Mouse (Mus musculus) megakaryocyte, adult 5-6 weeks (primary cell): Measurements from ENCODE around the gene Arl4d. TPM values are rescaled to one million over a fixed set of nuclear protein-coding genes. Genes with fewer than 3 reads are reported as not detected.
A peak's percentile ranks its signal among the peaks of the same experiment; 100 is the strongest.
"Not testable (repeated sequence)": the region's sequence is repeated elsewhere in the genome, so short reads cannot be mapped to it uniquely, and the experiment has no call there.

Experiments
- ATAC-seq: 2 replicates; pipeline ENCODE4 v1.8.0; 2016; ENCODE audit warnings: mild to moderate bottlenecking, inconsistent platforms; ENCODE audit not compliant: poor library complexity, severe bottlenecking
- total RNA-seq, 2 experiments: library from RNA; stranded (forward) in 1 of 2; stranded (reverse) in 1 of 2; fragments of 153-499, 151-499 nt in 1 of 2; fragments of 221-1000, 200-1000 nt in 1 of 2; gene quantifications; 2 replicates each; pipeline versions ENCODE4 v1.2.3 to v1.2.4; 2015 to 2017

Arl4d gene
- total RNA-seq, 2 experiments from 2014 or later, result 1.7 to 2.1 TPM

DNA sequence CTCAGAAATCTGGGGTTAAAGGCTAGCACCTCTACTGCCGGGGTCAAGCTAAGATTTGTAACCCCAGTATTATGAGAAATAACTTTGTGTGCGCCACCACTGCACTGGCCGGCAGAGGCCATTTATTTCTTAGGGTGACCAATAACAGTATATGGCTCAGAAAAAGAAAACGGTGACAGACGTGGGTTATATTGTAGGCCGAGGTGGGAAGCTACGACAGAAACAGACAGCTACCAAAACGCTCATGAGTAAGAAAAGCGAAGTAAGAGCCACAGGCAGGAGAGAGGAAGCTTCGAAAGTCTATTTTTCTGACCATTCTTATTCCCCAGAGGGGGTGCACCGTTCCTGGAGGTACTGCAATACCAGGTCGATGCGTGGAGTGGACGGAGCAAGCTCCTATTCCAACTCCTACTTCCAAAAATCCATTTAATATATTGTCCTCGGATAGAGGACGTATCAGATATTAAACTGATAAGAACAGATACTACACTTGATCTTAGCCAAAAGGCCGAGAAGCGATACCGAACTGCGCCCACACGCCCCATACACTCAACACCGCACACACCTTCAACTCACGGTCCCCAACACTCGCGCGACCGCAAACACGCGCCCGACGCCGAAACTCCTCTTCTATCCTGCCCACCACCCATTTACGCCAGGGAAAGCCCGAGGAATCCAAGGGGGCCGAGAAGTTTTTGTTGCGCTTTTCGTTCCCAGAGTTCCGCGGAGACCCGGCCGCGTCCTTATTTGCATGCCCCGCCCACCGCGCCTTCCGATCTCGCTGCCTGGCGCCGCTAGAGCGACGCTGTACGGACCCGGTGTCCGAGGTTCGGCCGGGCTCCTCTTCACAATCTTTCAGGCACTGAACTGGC lies 19.7 kb upstream of the Arl4d start:
- ATAC-seq, result peak; percentile 65

DNA sequence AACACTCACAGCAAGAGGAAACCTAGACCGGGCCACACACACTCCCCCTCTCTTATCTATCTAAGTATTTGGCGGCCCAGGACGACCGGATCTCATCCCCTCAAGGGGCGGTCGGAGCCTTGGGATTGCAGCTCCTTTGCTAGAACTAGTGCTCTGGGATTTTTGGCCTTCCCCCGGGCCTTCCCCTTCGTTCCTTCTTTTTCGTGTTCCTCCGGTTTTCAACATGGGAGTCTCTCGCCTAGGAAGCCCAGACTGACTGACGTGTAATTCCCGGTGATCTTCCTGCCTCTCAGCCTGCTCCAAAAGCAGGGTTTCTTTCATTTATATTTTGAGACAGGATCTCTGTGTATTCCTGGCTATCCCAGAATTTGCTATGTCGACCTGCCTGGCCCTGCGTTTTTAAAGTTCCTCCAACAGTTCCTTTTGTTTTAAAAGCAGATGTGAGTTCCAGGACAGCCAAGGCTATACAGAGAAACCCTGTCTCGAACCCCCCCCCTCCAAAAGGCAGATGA lies 19.0 kb upstream of the Arl4d start:
- not testable (repeated sequence) for ATAC-seq

DNA sequence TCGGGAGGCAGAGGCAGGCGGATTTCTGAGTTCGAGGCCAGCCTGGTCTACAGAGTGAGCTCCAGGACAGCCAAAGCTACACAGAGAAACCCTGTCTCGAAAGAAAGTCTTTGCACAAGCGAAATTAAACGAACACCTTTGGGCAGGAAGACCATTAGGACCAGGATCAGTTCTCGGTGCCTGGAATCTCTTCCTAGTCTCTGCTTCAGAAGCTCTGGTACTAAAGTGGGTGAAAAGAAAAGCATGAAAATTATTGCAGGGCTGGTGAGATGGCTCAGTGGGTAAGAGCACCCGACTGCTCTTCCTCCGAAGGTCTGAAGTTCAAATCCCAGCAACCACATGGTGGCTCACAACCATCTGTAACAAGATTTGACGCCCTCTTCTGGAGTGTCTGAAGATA lies 18.2 kb upstream of the Arl4d start:
- not testable (repeated sequence) for ATAC-seq

DNA sequence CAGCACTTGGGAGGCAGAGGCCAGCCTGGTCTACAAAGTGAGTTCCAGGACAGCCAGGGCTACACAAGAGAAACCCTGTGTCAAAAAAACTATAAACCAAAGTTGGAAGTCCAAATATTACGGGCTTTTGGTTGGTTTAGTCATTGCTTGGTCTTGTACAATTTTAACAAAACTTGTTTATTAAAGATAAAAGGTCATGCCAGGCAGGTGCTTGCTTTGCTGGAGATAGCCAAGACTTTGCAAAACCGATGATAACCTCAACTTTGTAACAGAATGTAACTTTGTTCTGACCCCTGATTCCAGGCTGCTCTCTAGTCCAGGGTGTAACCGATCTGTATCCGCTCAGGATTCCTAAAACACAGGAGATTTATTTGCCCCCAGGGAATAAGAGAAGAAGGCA lies 9.0 kb upstream of the Arl4d start:
- ATAC-seq, result no peak

DNA sequence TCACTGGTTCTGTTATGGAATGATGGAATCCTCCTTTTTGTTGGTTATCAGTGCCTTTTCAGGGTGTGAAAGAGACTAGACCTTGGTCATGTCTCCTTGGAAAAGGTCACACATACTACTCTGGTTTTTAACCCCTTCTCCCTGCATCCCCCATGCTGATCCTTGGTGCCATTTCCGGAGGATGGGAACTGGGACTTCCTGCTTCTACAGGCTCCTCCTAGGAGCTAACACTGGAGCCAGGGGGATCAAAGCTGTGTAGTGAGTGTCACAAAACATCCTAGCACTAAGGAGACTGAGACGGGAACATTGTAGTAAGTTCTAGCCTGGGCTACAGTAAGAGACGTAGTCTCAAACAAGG lies 7.8 kb upstream of the Arl4d start:
- ATAC-seq, result no peak

DNA sequence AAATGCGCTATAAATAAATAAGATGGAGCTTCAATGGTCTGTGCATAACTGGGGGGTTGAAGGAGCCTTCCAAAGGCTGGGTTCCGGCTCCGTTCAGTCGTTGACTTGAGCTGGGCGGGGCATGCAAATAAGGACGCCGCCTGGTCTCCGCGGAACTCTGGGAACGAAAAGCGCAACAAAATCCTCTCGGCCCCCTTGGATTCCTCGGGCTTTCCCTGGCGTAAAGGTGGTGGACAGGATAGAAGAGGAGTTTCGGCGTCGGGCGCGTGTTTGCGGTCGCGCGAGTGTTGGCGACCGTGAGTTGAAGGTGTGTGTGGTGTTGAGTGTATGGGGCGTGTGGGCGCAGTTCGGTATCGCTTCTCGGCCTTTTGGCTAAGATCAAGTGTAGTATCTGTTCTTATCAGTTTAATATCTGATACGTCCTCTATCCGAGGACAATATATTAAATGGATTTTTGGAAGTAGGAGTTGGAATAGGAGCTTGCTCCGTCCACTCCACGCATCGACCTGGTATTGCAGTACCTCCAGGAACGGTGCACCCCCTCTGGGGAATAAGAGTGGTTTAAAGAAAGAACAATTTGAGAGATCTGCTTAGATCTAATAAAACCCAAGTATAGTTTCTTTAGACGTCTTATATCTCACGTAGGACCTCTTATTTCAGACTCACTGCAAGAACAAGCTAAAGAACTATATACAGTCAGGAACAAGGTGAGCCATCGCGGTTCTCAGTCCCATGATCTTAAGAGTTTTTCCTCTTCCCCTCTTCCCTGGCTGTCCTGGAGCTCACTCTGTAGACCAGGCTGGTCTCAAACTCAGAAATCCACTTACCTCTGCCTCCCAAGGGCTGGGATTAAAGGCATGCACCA lies 7.2 kb upstream of the Arl4d start:
- peak; percentile 79 for ATAC-seq

DNA sequence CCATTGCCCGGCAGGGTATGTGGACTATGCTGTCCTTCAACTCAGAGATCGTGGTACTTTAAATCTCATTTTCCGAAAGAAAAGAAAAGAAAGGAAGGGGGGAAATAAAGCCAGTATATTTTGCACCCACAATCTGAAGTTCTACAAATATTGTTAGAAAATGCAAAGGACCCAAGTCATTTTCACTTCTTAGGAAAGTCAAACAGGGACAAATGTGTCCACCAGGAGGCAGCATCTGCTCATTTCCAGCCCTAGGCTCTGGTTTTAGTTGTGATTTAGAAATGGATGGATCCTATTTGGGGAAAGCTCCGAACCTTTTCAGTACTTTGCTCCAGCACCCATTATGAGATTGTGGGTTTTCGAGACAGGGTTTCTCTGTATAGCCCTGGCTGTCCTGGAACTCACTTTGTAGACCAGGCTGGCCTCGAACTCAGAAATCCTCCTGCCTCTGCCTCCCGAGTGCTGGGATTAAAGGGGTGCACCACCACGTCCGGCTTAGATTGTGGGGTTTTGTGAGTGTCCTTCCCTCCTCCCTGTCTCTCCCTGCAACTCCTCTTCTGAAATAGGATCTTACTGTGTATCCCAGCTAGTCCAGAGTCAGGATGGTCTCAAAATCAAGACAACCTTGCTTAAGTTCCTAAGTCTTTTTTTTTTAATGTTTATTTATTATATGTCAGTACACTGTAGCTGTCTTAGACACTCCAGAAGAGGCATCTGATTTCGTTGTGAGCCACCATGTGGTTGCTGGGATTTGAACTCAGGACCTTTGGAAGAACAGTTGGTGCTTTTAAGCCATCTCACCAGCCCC lies 6.4 kb upstream of the Arl4d start:
- peak; percentile 61 for ATAC-seq

DNA sequence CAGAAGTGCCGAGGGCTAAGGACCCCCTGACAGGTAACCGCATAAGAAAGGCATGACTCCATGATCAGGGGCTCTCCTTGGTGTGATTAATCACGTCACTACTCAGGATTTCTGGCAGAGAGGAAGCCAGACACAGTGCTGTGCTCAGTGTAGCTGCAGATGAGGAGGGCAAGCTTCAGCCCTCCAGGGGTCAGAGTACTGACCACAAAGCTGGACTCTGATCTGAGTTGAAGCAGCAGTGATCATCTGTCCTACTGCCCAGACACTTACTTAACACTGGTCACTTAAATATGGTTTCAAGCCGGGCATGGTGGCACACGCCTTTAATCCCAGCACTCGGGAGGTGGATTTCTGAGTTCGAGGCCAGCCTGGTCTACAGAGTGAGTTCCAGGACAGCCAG lies 4.2 kb upstream of the Arl4d start:
- ATAC-seq, result no peak

DNA sequence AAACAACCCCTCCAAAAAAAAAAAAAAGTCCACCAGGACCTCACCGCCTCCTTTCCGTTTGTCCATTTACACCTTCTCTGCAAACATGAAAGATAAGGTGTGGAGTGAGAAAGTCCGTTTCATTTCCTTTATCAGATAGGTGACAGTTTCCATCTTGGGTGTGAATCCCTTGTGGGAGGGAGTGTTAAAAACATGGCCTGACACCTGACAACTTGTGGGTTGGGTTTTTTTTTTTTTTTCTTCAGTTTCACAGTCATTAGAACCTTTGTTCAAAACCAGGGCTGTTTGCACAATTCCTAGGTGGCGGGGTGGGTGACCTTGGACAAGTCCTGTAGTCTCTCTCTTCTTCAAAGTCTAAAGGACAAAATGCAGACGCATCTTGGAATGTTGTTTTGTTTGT lies 3.6 kb upstream of the Arl4d start:
- ATAC-seq, result no peak

DNA sequence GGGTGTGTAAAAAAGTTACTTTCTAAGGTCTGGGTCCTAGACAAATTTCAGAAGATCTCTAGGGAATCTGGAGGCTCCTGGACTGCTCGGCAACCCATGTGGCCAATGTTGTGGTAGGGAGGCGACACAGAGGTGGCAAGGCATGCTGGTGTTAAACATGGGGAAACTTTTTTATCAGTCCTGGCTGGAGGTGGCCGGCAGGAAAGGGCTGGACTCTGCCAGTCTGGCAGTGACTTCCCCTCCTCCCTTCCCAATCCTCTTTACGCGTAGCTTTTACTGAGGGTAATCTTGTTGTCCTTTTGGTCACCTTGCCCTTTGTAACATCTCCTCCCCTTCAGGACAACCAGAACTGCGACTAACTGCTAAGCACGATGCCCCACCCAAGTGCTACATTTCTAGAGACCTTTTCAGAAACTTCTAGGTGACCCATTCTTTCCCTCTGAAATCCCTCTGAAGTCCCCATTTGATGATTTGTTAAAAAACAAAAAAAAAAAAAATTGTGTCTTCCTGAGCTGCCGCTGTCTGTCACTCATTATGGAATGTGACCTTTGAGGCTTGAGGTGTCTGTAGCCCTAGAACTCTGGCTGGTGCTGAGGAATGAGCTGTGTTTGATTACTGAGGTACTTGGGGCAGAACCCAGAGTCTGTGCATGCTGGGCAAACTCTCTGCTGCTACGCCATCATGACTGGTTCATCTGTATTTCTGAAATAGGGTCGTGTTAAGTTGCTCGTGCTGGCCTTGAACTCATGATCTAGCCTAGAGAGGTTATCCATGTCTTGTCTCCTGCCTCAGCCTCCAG lies 1.9 kb upstream of the Arl4d start:
- ATAC-seq, result no peak

DNA sequence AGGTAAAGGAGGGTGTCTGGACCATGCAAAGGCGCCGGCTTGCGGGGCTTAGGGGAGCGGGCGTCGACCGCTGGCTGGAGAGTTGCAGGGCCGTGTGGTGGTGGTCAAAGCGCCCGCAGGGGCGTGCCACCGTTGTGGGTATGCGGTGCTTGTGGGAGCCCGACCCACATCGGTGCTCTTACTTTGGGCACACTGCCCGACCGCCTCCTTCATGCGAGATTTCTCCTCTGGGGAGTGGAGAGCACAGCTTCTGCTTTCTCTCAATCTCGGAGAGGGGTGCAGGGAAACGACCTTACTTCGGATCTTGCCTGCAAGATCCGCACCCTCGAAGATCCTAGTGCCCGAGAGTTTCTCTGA lies 273 bp downstream of the Arl4d start:
- ATAC-seq, result no peak; the same call in none of the 2 replicates

DNA sequence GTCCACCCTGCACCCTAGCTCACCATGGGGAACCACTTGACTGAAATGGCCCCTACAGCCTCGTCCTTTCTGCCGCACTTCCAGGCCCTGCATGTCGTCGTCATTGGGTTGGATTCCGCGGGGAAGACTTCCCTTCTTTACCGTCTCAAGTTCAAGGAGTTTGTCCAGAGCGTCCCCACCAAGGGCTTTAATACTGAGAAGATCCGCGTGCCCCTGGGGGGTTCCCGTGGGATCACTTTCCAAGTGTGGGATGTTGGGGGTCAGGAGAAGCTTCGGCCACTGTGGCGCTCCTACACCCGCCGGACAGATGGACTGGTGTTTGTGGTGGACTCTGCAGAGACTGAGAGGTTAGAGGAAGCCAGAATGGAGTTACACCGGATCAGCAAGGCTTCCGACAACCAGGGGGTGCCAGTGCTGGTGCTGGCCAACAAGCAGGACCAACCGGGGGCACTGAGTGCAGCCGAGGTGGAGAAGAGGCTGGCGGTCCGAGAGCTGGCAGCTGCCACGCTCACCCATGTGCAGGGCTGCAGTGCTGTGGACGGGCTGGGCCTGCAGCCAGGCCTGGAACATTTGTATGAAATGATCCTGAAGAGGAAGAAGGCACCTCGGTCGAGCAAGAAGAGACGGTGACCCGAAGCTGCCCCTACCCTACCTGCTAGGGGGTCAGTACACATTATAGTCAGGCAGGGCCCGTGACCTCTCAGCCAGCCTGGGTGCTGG lies 1.4 kb downstream of the Arl4d start:
- no peak for ATAC-seq

DNA sequence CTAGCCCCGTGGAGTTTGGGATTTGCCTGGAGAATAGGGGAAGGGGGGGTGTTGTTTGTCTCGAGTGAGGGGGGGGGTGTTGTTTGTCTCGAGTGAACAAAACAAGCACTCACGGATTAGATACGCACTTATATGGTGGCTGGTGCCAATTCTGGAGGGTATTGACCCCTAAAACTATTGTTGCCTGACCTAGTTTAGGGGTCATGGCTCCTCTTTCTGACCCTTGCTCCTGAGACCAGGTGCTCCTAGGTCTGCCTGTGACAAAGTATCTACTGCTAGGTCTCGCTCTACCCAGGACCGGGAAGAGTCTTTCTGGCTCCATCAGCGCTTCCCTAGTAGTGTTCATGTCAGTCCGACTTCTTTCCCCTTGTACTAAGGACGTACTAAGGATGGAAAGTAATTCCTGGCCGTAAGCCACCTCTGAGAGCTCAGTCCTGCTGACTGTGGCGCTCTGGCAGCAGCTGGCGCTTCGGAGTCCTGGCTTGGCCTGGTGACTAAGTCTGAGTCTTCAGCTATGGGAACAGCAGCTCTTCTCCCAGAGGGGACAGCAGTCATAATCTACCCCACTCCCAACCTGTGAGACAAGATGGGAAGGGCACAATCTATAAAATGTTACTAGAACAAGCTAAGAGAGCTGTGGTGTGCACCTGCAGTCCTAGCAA lies 2.7 kb downstream of the Arl4d start:
- no peak for ATAC-seq

DNA sequence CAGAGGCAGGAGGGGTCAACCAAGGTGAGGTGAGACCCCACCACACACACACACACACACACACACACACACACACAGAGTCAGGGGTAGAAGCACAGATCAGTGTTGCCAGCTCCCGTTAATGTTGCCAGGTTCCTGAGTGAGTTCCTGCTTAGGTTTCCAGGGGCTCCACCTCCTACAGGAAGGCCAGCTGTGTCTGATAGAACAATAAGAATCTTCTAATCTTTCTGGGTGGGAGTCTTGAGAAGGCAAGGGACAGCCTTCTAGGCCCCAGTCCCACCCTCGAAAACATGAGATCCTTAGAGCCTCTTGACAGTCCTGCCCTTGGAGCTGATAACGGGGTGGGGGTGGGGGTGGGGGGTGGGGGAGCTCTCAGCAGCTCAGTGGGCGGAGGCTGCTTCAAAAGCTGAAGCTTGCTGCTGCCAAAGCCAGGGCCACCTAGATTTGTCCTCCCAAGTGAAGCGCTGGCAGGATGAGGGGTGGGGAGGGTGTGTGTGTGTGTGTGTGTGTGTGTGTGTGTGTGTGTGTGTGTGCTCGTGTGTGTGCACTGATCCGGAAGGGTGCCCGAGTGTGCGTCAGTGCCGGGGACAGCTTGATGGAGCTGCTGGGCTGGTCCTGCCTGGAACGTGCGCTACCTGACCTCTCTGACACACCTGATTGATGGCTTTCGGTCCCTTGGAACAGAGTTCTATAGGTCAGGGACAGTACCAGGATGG lies 3.4 kb downstream of the Arl4d start:
- ATAC-seq, result no peak

DNA sequence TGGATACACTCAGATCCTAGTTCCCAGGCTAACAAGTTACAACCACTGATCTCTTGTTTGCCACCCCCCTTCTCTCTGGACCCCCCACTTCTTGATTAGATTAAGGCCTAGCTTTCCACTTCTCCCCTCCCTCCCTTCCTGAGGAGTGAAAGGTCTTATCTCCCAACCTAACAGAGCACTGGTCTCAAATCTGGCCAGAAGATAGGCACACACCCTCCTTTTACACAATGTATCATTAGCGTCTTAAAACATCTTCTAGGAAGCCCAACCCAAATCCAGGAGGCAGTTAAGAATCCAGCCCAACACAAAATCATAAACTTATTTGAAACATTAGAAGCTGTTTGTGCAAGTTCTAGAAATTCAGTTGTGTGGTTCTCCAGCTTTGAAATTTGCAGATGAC lies 5.0 kb downstream of the Arl4d start:
- no peak for ATAC-seq

DNA sequence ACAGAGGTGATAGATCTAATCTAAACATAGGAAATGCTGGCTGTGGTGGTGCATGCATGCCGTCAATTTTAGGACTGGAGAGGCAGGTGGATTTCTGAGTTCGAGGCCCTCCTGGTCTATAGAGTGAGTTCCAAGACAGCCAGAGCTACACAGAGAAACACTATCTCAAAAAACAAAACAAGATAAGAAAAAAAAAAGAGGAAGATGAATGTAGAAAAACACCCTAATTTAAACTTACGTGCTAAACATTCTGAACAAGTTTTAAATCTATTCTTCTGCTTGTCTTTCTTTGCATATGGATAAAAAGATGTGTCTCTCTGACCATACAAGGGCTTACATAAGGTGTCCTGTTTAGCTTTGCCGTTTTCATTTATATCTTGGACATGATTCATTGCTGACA lies 5.9 kb downstream of the Arl4d start:
- ATAC-seq, result no peak

DNA sequence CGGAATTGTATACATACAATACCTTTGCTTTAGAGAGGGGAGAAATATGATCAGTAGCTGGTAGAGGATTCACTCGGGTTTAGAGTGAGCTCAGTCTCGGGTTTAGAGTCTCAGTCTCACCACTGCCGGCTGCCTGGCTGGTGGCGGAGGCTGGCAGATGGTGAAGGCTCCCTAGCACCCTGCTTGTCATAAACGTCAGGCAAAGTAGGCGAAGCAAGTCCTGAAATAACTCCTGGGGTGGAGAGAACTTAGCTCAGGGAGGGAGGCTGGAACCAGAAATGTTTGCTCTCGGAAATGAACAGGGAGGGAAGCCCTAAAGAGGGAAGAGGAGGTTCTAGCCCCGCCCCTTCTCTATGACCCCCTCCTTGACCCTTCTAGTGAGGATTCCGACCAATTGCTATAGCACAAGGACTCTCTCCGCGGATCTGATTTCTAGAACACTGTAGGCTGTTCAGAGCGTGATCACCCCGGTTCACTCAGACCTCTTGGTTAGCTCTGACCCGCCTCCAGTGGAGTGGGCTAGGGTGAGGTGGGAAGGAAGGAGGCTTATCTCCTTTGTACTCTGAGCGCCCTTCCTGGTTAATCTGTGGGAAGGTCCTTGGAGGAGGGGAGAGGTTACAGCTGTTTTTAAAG lies 7.8 kb downstream of the Arl4d start:
- ATAC-seq, result no peak

DNA sequence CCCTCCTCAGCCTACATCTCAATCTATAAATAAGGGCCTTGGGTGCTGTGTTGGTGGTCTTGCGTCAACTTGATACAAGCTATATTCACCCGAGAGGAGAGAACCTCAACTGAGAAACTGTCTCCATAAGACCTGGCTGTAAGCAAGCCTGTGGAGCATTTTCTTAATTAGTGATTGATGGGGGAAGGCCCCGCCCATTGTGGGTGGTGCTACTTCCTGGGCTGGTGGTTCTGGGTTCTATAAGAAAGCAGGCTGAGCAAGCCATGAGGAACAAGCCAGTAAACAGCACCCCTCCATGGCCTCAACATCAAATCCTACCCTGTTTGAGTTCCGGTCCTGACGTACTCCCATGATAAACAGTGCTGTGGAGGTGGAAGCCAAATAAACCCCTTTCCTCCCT lies 8.8 kb downstream of the Arl4d start:
- ATAC-seq, result no peak
